Mouse (Mus musculus) brain, embryonic 14.5 days (tissue): ENCODE measurements around the gene Tex22. TPM values are rescaled to one million over a fixed set of nuclear protein-coding genes. Genes with fewer than 3 reads are reported as not detected.

Experiments
- DNase-seq: peaks from one replicate; pipeline ENCODE4 v3.0.0-alpha.2; 2011; ENCODE audit warnings: low read depth
- CTCF ChIP-seq: fragments of 200-500 bp; IDR thresholded peaks from 2 replicates; pipeline ENCODE4 v1.5.1; 2012; ENCODE audit warnings: inconsistent platforms, mild to moderate bottlenecking, moderate library complexity, borderline replicate concordance; ENCODE audit not compliant: insufficient read depth, insufficient read length; ENCODE audit errors: extremely low read depth
- POLR2A ChIP-seq: fragments of 200-500 bp; IDR thresholded peaks from 2 replicates; pipeline ENCODE4 v1.6.1; 2012; ENCODE audit warnings: mild to moderate bottlenecking, inconsistent platforms, borderline replicate concordance; ENCODE audit not compliant: poor library complexity, insufficient read depth, insufficient read length, severe bottlenecking; ENCODE audit errors: extremely low read depth
- polyA plus RNA-seq: library from polyadenylated mRNA; depleted of rRNA; stranded (reverse); fragments of >200 nt; gene quantifications from 2 replicates; pipeline ENCODE4 v1.2.3, GENCODE M21; 2012; rRNA removed

The Tex22 gene
- polyA plus RNA-seq, 1 experiment: 0.14 TPM

DNA sequence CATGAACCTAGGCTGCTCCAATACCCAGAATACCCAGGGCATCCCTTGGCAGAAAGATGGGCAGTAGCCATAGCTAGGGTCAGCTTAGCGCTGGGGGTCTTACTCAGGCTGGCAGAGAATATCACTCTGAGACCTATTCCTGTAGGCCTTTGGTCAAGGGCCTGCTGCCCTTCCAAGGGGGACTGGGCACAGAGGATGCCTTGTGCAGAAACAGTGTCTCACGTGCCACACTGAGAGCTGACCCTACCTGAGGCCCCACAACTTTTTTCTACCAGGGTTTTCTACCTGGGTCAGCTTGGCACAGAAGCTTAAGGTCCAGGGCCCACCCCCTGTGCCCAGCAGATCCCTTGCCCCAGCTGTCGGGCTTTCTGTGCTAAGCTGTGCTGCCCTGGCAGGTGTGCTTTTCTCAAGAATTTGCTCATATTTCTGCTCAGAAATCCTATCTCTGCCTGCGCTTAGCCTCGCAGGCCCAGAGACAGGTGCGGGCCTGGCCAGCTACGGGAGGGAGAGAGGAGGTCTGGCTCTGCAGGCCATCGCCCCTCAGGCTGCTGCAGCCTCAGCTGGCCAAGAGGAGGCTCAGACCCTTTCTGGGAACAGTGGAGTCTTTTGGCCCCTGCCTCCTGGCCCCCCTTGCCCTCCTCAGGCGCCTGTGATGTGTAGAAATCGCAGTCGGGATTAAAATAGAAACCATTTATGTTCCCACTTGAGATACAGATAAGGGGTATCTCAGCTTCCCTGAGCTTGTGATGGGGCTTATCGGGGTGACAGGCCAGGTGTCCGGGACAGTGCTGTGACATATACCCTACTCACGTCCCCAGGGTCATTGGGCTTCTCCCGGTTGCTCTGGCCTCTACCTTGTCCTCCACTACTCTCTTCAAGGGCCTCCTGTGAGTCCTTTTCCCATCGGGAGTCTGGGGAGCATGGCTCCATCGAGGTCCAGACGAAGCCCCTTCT lies 63.2 kb downstream of the Tex22 start:
- no peak for DNase-seq
- no peak for TF ChIP-seq CTCF

DNA sequence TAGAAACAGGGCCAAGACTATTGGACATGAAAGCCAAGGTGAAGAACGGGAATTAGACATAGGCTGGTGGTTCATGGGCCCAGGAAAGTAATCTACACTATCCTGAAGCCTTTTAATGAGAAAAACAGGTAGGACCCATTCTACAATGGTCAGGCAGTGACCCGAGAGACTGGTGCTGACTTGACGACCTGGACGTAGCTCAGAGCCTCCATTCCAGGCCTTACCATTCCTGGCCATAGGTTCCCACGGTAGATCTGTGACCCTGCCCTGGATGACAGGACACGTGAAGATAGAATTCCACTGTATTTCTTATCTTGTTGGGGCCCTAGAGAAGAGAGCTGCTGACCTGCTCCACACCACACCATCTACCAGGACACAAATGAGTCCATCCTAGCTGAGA lies 64.0 kb downstream of the Tex22 start:
- no peak for TF ChIP-seq CTCF
- no peak for TF ChIP-seq POLR2A
- DNase-seq: no peak

Other genes starting within 250 kb of the Tex22 start
- gene Cdca4, start 245.1 kb upstream of the Tex22 start, polyA plus RNA-seq: 42.3 and 71.4 TPM in 2 replicates
- 0.05 and 0.07 TPM in 2 replicates for gene Gpr132, start 206.3 kb upstream of the Tex22 start, polyA plus RNA-seq
- 46.1 and 74.7 TPM in 2 replicates for gene Jag2, start 144.7 kb upstream of the Tex22 start, polyA plus RNA-seq
- gene Nudt14, start 132.4 kb upstream of the Tex22 start, polyA plus RNA-seq: 34.9 and 47.3 TPM in 2 replicates
- 61.4 and 61.7 TPM in 2 replicates for gene Btbd6, start 98.0 kb upstream of the Tex22 start, polyA plus RNA-seq
- gene Brf1, start 73.8 kb upstream of the Tex22 start, polyA plus RNA-seq: 63.9 and 67.1 TPM in 2 replicates
- 81.8 and 109 TPM in 2 replicates for gene Pacs2, start 60.0 kb upstream of the Tex22 start, polyA plus RNA-seq
- 124 and 134 TPM in 2 replicates for gene Mta1, start 23.8 kb downstream of the Tex22 start, polyA plus RNA-seq
- gene Crip2, start 65.7 kb downstream of the Tex22 start, polyA plus RNA-seq: 303 and 373 TPM in 2 replicates
- gene Crip1, start 71.8 kb downstream of the Tex22 start, polyA plus RNA-seq: 53.9 and 64.2 TPM in 2 replicates
- 12.9 and 18.0 TPM in 2 replicates for gene Tedc1, start 81.9 kb downstream of the Tex22 start, polyA plus RNA-seq
- 66.9 and 78.8 TPM in 2 replicates for gene Tmem121, start 111.4 kb downstream of the Tex22 start, polyA plus RNA-seq